Mouse (Mus musculus) G1E (cell line): ENCODE data around the gene Khdc3.

ENCODE experiments used
- CTCF ChIP-seq: IDR thresholded peaks from 2 replicates; pipeline ENCODE4 v1.5.1; 2012; ENCODE audit warnings: low read depth, low read length, inconsistent platforms, mixed read lengths
- GATA2 ChIP-seq: IDR thresholded peaks from 2 replicates; pipeline ENCODE4 v1.6.1; 2012; ENCODE audit warnings: low read depth, low read length, inconsistent platforms, borderline replicate concordance
- TAL1 ChIP-seq: conservative IDR thresholded peaks from 2 replicates; pipeline ENCODE4 v1.6.1; 2012; ENCODE audit warnings: low read depth, low read length, inconsistent platforms, mixed read lengths

DNA sequence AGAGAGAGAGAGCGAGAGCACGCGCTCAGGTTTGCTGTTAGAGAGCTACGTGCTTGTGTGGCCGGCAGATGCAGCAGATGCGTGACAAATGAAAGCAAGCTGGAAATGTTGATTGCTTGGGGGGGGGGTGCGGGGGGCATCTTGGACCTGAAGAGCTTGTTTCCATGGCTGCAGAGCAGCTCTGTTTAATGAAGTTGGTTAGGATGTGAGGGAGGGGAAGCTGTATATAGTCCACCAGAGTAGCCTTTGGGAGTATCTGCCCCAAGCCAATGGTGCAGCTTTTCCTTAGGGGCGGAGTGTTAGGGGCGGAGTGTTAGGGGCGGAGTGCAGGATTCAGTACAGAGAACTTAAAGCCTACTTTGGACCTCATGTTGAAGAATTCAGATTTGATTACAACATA is 34.5 kb upstream of the Khdc3 start:
- TF ChIP-seq CTCF = no peak
- TF ChIP-seq TAL1 = no peak
- TF ChIP-seq GATA2 = no peak
